Mouse (Mus musculus): ENCODE results near the gene Gm45716.

Gm45716 gene

GRCm38 (mm10) chr11:90214246-90214645, 26.8 kb downstream of the Gm45716 start:
- DNase-seq (ENCODE audit: low read depth, low spot score): no peak

DNA sequence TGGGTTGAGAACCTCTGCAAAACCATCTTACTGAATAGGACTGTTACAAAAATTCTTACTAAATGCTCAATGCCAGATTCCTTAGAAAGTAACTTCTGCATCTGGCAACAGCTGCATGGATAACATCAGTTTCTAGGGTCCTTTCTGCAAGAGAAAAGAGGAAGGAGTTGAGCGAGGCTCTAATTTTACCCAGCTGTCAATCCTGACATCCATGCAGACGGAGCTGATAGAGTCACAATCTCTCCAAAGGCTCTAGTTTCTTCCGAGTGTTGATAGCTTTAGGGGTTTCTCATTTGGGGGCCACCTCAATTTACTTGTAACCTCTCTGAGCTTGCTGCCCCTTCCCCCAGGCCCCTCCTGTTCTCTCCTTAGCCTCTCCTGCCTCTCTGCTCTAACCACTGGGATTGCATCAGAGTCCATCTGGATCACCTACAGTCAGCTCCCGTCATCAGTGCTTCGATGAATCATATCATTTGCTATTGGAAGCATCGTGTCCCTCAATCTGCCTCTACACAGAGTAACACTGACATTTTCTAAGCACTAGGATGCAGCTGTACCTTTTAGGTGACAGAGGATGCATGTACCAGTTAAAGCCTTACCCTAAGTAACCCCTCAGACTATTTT, 32.7 kb downstream of the Gm45716 start:
- DNase-seq (ENCODE audit: low read depth, low spot score): peak; percentile 70

DNA sequence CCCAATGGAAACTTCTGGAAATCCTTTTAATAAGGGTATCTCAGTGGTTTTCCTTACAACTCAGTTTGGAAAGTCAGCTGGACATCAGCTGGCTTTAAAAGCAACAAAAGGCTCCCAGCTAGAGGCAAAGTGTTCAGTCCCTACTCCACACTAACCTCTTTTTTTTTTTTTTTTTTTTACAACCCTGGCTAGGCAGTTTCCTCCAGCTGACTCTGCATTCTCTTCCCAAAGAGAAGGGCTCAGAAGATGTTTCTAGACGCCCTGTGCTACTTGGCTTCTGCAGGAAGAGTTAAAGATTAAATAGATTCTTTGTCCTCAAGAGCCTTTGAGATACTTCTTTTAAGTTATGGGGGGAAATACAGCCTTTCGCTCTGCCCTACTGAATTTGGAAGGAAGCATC, 33.3 kb downstream of the Gm45716 start:
- no peak for DNase-seq (ENCODE audit: low read depth, low spot score)

GRCm38 (mm10) chr11:90224914-90225470, 37.5 kb downstream of the Gm45716 start:
- DNase-seq (ENCODE audit: low read depth, low spot score): peak; percentile 89

GRCm38 (mm10) chr11:90227000-90227922, 39.8 kb downstream of the Gm45716 start:
- no peak for DNase-seq (ENCODE audit: low read depth, low spot score)

DNA sequence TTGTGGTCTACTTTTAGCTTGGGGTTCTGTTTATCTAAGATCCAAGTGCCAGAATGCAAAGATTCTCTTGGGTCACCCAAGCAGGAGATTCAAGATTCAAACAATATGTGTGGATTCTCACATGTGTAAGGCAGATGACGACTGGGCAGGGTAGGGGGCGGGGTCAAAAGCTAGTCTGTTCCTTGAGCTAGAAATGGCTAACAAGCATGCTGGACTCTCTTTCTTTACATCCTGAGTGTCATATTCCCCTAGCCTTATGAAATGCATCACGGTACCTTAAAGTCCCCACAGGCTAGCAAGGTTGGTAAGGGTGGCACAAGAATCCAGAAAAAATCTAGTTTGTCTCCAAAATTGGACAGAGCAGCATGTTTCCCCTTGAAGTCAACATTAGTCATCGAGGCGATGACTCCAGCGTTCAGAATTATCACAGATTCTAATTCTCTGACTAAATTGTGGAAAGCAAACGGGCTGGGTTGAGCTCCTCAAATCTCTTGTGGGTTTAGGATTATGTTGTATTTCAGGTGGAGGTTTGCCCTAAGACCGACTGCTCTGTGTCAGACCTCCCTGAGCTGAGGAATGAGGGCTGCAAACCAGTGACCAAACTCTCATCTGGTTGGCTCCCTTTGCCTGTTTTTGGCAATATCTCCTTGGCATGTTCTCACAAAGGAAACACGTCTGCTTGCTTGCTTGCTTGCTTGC, 40.9 kb downstream of the Gm45716 start:
- DNase-seq (ENCODE audit: low read depth, low spot score): peak; percentile 78

DNA sequence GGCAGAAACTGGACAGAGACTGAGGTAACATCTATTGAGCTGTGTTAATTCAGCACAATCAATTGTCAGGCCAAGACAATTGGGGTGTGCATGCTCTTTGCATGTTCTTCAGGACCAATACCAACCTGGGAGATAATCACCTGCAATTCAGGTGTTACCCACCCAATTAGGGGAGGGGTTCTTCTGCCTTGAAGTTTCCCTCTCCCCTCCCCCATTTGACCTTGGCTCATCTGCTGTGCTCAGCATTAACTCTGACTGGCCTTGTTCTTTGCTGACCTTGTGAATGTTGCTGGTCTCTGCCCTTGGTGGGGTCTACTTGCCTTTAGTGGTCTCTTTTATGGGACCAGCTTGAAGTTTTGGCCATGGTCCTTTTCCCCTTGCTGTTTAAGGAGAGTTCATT, 42.3 kb downstream of the Gm45716 start:
- DNase-seq (ENCODE audit: low read depth, low spot score): no peak

- no peak for DNase-seq (ENCODE audit: low read depth, low spot score)
These were observed 43.2 kb downstream of the Gm45716 start for GRCm38 (mm10) chr11:90230671-90231070.

- DNase-seq (ENCODE audit: low read depth, low spot score): peak; percentile 54
These were observed 44.1 kb downstream of the Gm45716 start for GRCm38 (mm10) chr11:90231631-90232030.

DNA sequence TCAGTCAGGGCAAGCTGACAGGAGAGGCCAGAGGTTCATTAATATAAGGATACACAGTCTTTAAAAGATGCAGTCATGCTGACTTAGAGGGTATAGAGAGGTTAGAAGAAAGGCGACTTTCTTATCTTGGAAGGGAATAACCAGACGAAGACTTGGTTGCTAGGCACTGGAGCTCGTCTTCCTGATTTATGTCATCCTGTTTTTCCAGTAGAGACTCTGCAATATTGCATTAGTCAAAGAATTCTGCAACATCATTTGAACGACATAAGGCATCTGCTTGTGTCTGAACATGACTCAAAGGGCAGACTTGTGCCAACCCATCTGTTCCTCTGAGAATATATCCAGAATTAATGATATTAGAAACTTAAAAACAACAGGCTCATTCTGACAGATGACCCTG, 45.2 kb downstream of the Gm45716 start:
- DNase-seq (ENCODE audit: low read depth, low spot score): peak; percentile 79

GRCm38 (mm10) chr11:90235221-90235620, 47.7 kb downstream of the Gm45716 start:
- no peak for DNase-seq (ENCODE audit: low read depth, low spot score)

GRCm38 (mm10) chr11:90237616-90238015, 50.1 kb downstream of the Gm45716 start:
- no peak for DNase-seq (ENCODE audit: low read depth, low spot score)

DNA sequence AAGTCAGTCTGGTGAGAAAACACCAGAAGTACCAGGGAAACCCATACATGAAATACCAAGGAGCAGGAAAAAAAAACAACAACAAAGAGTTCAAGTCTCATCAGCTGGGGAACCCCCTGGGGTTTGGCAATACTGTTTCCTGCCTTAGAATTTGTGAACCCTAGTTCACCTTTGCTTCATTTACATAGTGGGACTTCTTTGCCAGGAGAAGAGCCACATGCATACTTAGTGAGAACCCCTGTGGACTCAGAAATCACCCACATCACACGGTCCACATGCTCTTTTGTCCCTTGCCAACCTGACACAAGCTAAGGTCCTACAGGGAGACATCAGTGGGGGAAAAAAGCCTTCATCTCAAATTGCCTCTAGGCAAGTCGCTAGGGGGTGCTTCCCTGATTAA, 51.2 kb downstream of the Gm45716 start:
- DNase-seq (ENCODE audit: low read depth, low spot score): no peak

DNA sequence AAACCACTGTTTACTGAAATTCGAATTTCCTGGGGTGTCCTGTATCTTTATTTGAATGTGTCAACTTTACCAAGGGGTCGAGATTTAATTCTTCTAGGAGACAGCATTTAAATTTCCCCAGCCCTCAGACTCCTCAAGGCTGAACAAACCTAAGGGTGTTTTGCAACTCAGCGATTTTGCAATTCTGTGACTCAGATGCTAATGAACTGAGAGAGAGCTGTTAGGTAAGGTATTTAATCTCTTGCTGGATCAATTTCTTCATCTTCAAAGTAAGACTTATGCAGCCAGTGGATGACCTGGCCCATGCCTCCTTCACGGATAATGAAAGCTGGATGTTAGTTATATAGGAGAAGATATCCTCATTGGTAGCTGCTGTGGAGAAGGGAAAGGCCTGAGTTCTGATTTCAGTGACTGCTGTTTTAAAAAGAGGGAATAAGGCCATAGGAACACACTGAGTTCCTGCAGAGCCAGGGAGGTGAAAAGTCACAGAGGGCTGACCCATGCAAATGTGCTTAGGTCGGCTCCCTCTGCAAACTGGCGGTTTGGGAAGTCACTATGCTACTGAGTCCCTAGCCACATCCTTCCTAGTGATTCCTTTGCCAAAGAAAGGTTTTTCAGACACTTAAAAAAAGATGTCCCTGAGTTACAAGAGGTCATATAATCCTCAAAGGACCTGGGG, 53.3 kb downstream of the Gm45716 start:
- DNase-seq (ENCODE audit: low read depth, low spot score): peak; percentile 73

GRCm38 (mm10) chr11:90241874-90242273, 54.4 kb downstream of the Gm45716 start:
- DNase-seq (ENCODE audit: low read depth, low spot score): no peak

GRCm38 (mm10) chr11:90243300-90243699, 55.8 kb downstream of the Gm45716 start:
- no peak for DNase-seq (ENCODE audit: low read depth, low spot score)

GRCm38 (mm10) chr11:90245630-90246029, 58.1 kb downstream of the Gm45716 start:
- no peak for DNase-seq (ENCODE audit: low read depth, low spot score)

- no peak for DNase-seq (ENCODE audit: low read depth, low spot score)
These were observed 59.2 kb downstream of the Gm45716 start for GRCm38 (mm10) chr11:90246676-90247075.

DNA sequence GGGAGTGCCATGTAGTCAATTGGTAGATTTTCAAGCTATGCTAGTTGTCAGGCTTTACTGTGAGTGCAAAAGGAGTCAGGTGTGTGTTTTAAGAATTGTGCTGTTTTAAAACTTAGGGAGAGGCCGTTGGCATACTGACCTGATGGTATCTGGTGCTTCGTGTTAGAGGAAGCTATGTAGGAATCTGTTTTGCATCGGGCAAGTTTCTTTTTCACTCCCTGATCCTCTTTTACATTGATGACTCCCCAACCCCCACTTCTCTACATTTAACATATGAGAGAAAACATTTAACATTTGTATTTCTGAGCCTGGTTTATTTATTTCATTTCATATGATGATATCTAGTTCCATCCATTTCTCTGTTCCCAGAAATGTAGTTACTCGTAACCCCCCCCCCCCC, 60.3 kb downstream of the Gm45716 start:
- DNase-seq (ENCODE audit: low read depth, low spot score): no peak

DNA sequence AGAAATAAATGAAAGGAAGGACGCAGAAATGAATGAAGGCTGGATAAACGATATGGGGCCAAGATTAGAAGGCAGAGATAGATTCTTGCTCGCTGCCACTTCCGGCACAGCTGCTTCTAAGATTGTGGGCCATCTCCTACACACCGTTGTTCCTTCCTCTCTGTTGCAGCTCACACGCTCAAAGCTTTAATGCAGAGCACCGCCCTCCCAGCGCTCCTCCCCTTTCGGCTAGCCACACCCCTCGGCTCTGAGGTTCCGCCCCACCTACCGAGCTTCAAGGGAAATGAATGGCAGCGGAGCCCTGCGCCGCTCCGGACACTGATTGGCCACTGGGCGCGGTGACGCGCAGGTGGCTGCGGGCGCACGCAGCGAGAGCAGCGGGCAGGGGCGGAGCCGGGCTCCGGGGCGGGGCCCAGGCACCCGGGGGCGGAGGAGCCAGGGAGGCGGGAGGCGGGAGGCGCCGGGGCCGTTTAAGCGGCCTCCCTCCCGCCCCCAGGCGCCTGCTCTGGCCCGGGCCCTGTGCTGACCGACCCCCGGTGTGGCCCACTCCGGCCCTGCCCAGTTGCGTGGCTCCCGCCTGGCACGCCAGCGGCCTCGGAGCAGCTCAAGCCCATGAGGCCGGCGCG, 61.7 kb downstream of the Gm45716 start, which contains the start of gene Mmd:
Gene Mmd, plus strand, starts transcription at position 432 of the 626 bp plus-strand sequence.
- DNase-seq (ENCODE audit: low read depth, low spot score): peak; percentile 98

DNA sequence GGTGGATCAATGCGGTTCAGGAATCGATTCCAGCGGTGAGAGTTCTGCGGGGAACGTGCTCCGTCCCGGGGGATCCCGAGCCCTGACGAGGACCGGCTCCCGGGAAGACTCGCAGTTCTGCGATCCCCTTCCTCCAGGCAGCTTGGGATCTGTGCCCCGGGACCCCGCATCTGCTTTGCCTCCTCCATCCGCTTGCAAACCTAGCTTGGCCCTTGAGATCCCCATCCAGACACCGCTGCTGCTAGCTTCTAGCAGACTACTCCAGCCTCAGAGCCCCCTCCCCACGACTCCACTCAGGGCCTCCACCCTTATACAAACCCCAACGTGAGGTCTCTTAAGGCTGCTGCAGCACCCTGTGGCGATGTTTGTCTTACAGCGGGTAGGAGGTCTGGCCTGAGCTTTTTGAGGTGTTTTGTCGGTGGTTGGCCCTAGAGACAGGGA, 62.2 kb downstream of the Gm45716 start:
- peak; percentile 49 for DNase-seq (ENCODE audit: low read depth, low spot score)
